Mouse (Mus musculus): ENCODE results near the gene Clpb. TPM values are rescaled to one million over a fixed set of nuclear protein-coding genes. Genes with fewer than 3 reads are reported as not detected.

The Clpb gene
- total RNA-seq, 2 experiments from 2014 or later, result 61.6 to 69.5 TPM

- intact Hi-C loops (cut with DNase I), result no loop called here
- peak; percentile 27 to 56 for DNase-seq
These were observed 3.1 kb downstream of the Clpb start for GRCm38 (mm10) chr7:101666581-101666980.

GRCm38 (mm10) chr7:101671601-101672280 is 8.3 kb downstream of the Clpb start:
- no peak for DNase-seq
- intact Hi-C loops (cut with DNase I), result no loop called here

- peak; percentile 42 to 53 for DNase-seq
- intact Hi-C loops (cut with DNase I), result no loop called here
These were observed 10.1 kb downstream of the Clpb start for GRCm38 (mm10) chr7:101673497-101673896.

GRCm38 (mm10) chr7:101676033-101676761 is 12.8 kb downstream of the Clpb start:
- DNase-seq, result peak in 1 of 2 experiments; percentile 37
- intact Hi-C loops (cut with DNase I), result loop anchor here (5.0 kb wide), 1 partner anchor 221 kb away; no protein-coding TSS in a partner anchor

- intact Hi-C loops (cut with DNase I), result loop anchor here (5.0 kb wide), 1 partner anchor 220 kb away; no protein-coding TSS in a partner anchor
- DNase-seq, result no peak
These were observed 13.4 kb downstream of the Clpb start for GRCm38 (mm10) chr7:101676762-101677308.

- peak; percentile 84 to 89 for DNase-seq
- intact Hi-C loops (cut with DNase I), result loop anchor here (5.0 kb wide), 1 partner anchor 218 kb away; no protein-coding TSS in a partner anchor
These were observed 16.2 kb downstream of the Clpb start for GRCm38 (mm10) chr7:101679591-101679990.

- intact Hi-C loops (cut with DNase I), result no loop called here
- DNase-seq, result no peak
These were observed 17.5 kb downstream of the Clpb start for GRCm38 (mm10) chr7:101680961-101681360.

GRCm38 (mm10) chr7:101681565-101682071 is 18.2 kb downstream of the Clpb start:
- DNase-seq, result no peak
- intact Hi-C loops (cut with DNase I), result loop anchor here (1.0 kb wide), 1 partner anchor 150 kb away; no protein-coding TSS in a partner anchor

GRCm38 (mm10) chr7:101682886-101683285 is 19.5 kb downstream of the Clpb start:
- no peak for DNase-seq
- intact Hi-C loops (cut with DNase I), result loop anchor here (1.0 kb wide), 1 partner anchor 148 kb away; no protein-coding TSS in a partner anchor

- no peak for DNase-seq
- intact Hi-C loops (cut with DNase I), result no loop called here
These were observed 20.7 kb downstream of the Clpb start for GRCm38 (mm10) chr7:101683976-101684630.

- no peak for DNase-seq
- intact Hi-C loops (cut with DNase I), result no loop called here
These were observed 21.2 kb downstream of the Clpb start for GRCm38 (mm10) chr7:101684671-101685070.

- DNase-seq, result no peak
- intact Hi-C loops (cut with DNase I), result no loop called here
These were observed 23.7 kb downstream of the Clpb start for GRCm38 (mm10) chr7:101687144-101687543.

- intact Hi-C loops (cut with DNase I), result no loop called here
- DNase-seq, result no peak
These were observed 27.0 kb downstream of the Clpb start for GRCm38 (mm10) chr7:101690471-101690870.

- intact Hi-C loops (cut with DNase I), result no loop called here
- no peak for DNase-seq
These were observed 28.4 kb downstream of the Clpb start for GRCm38 (mm10) chr7:101691863-101692262.

GRCm38 (mm10) chr7:101692446-101692845 is 29.0 kb downstream of the Clpb start:
- DNase-seq, result no peak
- intact Hi-C loops (cut with DNase I), result no loop called here

GRCm38 (mm10) chr7:101695483-101695882 is 32.0 kb downstream of the Clpb start:
- DNase-seq, result no peak
- intact Hi-C loops (cut with DNase I), result no loop called here

GRCm38 (mm10) chr7:101696931-101697723 is 33.7 kb downstream of the Clpb start:
- DNase-seq, result no peak
- intact Hi-C loops (cut with DNase I), result no loop called here

GRCm38 (mm10) chr7:101700296-101700695 is 36.9 kb downstream of the Clpb start:
- no peak for DNase-seq
- intact Hi-C loops (cut with DNase I), result no loop called here

GRCm38 (mm10) chr7:101702706-101703105 is 39.3 kb downstream of the Clpb start:
- intact Hi-C loops (cut with DNase I), result no loop called here
- DNase-seq, result no peak

- no peak for DNase-seq
- intact Hi-C loops (cut with DNase I), result no loop called here
These were observed 46.2 kb downstream of the Clpb start for GRCm38 (mm10) chr7:101709586-101709985.

Measured in heart, postnatal 14 days (tissue).